Mouse (Mus musculus): ENCODE results near the gene Siva1. TPM values are rescaled to one million over a fixed set of nuclear protein-coding genes. Genes with fewer than 3 reads are reported as not detected.

Siva1 gene
- 281 and 334 TPM in 2 replicates for polyA plus RNA-seq (2016; fragmentation: Nextera tagmentation; extraction: Ambion mirVana)

GRCm38 (mm10) chr12:112644180-112644854 lies at the start of gene Siva1:
Gene Siva1 (plus strand): TSS chr12:112644679.
- peak within 1 kb of the TSS; percentile 94 for H3K27ac ChIP-seq
- peaks cover 27% of the 10 kb centered on the region for H3K4me1 ChIP-seq (replicated peaks)
- H3K27me3 ChIP-seq (ENCODE audit: insufficient read depth, poor library complexity, severe bottlenecking): no peaks in the 10 kb centered on the region
- no peaks in the 10 kb centered on the region for H3K9me3 ChIP-seq
- DNase-seq (ENCODE audit: low spot score): peak; percentile 99
- peak within 1 kb of the TSS; percentile 89 for H3K4me3 ChIP-seq
- H3K36me3 ChIP-seq: peaks cover 27% of the 10 kb centered on the region
- WGBS: 2% methylated on average over 45 of the region's 46 CpGs

- no peak overlapping the region for H3K4me3 ChIP-seq
- no peak for DNase-seq (ENCODE audit: low spot score)
Measured at GRCm38 (mm10) chr12:112594989-112595388, 49.5 kb upstream of the Siva1 start.

DNA sequence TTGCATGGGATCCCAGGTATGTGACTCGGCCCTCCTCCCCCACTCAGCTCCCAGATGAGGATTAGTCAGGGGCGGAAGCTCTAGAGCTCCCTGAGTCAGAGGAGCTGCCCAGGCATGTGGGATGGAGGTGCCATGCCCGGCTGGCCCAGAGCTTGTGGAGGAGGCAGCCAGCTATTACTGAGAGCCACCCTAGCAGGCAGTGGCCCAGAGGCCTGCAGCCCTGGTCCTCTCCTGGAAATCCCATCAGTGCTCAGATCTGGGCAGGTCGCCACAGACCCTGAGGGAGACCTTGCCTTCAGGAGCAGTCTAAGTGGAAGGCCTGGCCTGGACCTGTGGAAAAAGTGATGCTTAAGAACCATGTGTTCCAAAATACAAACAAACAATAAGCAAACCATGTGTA lies 48.9 kb upstream of the Siva1 start:
- peaks cover 31% of the 10 kb centered on the region for H3K27me3 ChIP-seq (ENCODE audit: insufficient read depth, poor library complexity, severe bottlenecking)
- no peaks in the 10 kb centered on the region for H3K9me3 ChIP-seq
- 79% methylated on average over 4 of the region's 4 CpGs for WGBS
- peaks cover 74% of the 10 kb centered on the region for H3K4me1 ChIP-seq (replicated peaks)
- no peak for DNase-seq (ENCODE audit: low spot score)
- no peaks in the 10 kb centered on the region for H3K36me3 ChIP-seq
- H3K27ac ChIP-seq: no peak overlapping the region
- no peak overlapping the region for H3K4me3 ChIP-seq

More at GRCm38 (mm10) chr12:112594989-112595388, 49.5 kb upstream of the Siva1 start:
- no peaks in the 10 kb centered on the region for H3K36me3 ChIP-seq
- peaks cover 79% of the 10 kb centered on the region for H3K4me1 ChIP-seq (replicated peaks)
- 62% methylated on average over 4 of the region's 4 CpGs for WGBS
- H3K27me3 ChIP-seq (ENCODE audit: insufficient read depth, poor library complexity, severe bottlenecking): peaks cover 37% of the 10 kb centered on the region
- no peaks in the 10 kb centered on the region for H3K9me3 ChIP-seq
- H3K27ac ChIP-seq: peak overlapping the region; percentile 51; the same call in 1 of the 2 replicates

DNA sequence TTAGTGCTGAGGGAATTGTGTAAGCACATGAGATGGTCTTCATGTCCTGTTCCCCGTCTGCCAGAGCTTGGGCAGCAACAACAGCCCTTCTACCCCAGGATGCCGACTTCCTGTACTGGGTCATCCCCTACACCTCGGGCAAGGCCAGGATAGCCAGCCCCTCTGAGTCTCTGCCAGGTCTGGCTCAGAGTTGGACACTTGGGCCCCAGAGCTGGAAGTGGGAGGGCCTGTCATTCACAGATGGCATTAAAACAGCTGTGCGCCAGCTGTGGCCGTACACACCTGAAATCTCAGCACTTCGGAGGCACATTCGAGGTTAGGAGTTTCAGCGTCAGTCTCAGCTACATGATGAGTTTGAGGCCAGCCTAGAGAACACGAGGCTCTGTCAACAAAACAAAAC lies 48.0 kb upstream of the Siva1 start:
- no peaks in the 10 kb centered on the region for H3K9me3 ChIP-seq
- peaks cover 22% of the 10 kb centered on the region; the same call in 1 of the 2 replicates for H3K27me3 ChIP-seq (ENCODE audit: insufficient read depth, poor library complexity, severe bottlenecking)
- H3K36me3 ChIP-seq: no peaks in the 10 kb centered on the region
- H3K4me1 ChIP-seq (replicated peaks): peaks cover 67% of the 10 kb centered on the region
- 73% methylated on average over 9 of the region's 9 CpGs for WGBS
- no peak overlapping the region for H3K27ac ChIP-seq
- DNase-seq (ENCODE audit: low spot score): no peak
- H3K4me3 ChIP-seq: no peak overlapping the region

DNA sequence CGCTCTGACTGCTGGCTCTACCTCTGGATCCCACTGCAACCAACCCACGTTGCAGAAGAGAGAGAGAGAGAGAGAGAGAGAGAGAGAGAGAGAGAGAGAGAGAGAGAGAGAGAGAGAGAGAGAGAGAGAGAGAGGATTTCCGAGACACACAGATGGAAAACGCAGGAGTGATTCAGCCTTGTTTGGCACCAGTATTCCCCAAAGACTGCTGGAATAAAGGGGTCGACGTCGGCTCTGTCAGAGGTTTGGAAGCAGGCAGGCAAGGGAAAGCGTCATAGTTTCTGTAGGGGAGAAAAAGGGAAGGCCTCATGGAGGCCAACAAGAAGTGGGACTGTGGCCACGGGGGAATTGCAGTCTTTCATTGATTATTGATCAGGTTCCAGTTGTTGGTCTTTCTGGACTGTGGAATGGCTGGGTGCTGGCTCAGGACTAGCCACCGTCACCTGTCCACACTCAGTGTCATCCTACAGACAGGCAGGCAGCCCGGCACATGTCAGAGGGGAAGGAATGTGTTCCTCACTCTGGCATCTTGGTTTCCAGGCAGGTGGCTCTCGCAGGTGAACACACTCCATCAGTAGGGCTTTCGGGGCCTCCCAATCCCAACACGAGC lies 47.5 kb upstream of the Siva1 start:
- no peak overlapping the region for H3K27ac ChIP-seq
- no peaks in the 10 kb centered on the region for H3K9me3 ChIP-seq
- H3K36me3 ChIP-seq: no peaks in the 10 kb centered on the region
- no peak overlapping the region for H3K4me3 ChIP-seq
- WGBS: 74% methylated on average over 14 of the region's 14 CpGs
- no peak for DNase-seq (ENCODE audit: low spot score)
- peaks cover 65% of the 10 kb centered on the region for H3K4me1 ChIP-seq (replicated peaks)
- H3K27me3 ChIP-seq (ENCODE audit: insufficient read depth, poor library complexity, severe bottlenecking): peaks cover 18% of the 10 kb centered on the region; the same call in 1 of the 2 replicates

GRCm38 (mm10) chr12:112597618-112598017 lies 46.9 kb upstream of the Siva1 start:
- H3K4me1 ChIP-seq (replicated peaks): peaks cover 59% of the 10 kb centered on the region
- peaks cover 12% of the 10 kb centered on the region; the same call in 1 of the 2 replicates for H3K27me3 ChIP-seq (ENCODE audit: insufficient read depth, poor library complexity, severe bottlenecking)
- no peaks in the 10 kb centered on the region for H3K9me3 ChIP-seq
- H3K4me3 ChIP-seq: no peak overlapping the region
- H3K36me3 ChIP-seq: no peaks in the 10 kb centered on the region
- no peak for DNase-seq (ENCODE audit: low spot score)
- WGBS: 88% methylated on average over 8 of the region's 8 CpGs
- H3K27ac ChIP-seq: no peak overlapping the region

- DNase-seq (ENCODE audit: low spot score): no peak
- Histone ChIP-seq H3K27ac (no peak overlapping the region), H3K9me3 (no peaks in the 10 kb centered on the region), H3K36me3 (no peaks in the 10 kb centered on the region), H3K27me3 (ENCODE audit: insufficient read depth, poor library complexity, severe bottlenecking) (peaks cover 7% of the 10 kb centered on the region; the same call in 1 of the 2 replicates), H3K4me1 (replicated peaks) (peaks cover 43% of the 10 kb centered on the region), H3K4me3 (no peak overlapping the region)
- 39% methylated on average over 4 of the region's 4 CpGs for WGBS
Measured at GRCm38 (mm10) chr12:112599198-112599597, 45.3 kb upstream of the Siva1 start.

DNA sequence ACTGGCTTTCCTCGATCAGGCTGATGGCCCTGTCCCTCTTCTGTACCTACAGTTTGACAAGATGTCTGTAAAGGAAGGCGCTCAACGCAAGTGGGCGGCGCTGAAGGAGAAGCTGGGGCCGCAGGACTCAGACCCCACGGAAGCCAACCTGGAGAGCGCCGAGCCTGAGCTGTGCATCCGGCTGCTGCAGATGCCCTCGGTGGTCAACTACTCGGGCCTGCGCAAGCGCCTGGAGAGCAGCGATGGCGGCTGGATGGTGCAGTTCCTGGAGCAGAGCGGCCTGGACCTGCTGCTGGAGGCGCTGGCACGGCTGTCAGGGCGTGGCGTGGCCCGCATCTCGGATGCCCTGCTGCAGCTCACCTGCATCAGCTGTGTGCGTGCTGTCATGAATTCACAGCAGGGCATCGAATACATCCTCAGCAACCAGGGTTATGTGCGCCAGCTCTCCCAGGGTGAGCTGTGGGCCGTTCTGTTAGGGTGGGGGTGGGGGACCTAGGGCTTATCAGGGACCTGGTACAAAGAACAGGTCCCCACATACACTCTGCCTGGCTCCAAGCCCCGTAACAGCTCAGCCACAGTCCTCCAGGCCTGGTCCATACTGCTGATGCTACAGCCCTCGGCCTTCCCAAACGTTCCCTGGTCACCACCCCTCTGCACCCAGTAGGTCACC lies 44.4 kb upstream of the Siva1 start:
- Histone ChIP-seq H3K27me3 (ENCODE audit: insufficient read depth, poor library complexity, severe bottlenecking) (peaks cover 7% of the 10 kb centered on the region; the same call in 1 of the 2 replicates), H3K4me1 (replicated peaks) (peaks cover 42% of the 10 kb centered on the region), H3K4me3 (no peak overlapping the region), H3K36me3 (no peaks in the 10 kb centered on the region), H3K27ac (peak overlapping the region; percentile 23; the same call in 1 of the 2 replicates), H3K9me3 (no peaks in the 10 kb centered on the region)
- 83% methylated on average over 30 of the region's 30 CpGs for WGBS
- no peak for DNase-seq (ENCODE audit: low spot score)

DNA sequence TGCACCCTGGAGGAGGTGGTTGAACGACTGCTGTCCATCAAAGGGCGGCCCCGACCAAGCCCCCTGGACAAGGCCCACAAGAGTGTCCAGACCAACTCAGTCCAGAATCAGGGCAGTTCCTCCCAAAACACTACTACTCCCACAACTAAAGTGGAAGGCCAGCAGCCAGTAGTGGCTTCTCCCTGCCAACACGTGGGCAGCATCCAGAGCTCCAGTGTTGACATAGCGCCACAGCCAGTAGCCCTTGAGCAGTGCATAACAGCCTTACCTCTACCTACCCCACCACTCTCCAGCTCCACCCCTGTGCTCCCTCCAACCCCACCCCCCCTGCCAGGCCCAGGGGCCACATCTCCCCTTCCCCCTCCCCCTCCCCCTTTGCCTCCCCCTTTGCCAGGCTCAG lies 40.5 kb upstream of the Siva1 start:
- WGBS: 82% methylated on average over 5 of the region's 5 CpGs
- Histone ChIP-seq H3K9me3 (no peaks in the 10 kb centered on the region), H3K27ac (no peak overlapping the region), H3K27me3 (ENCODE audit: insufficient read depth, poor library complexity, severe bottlenecking) (no peaks in the 10 kb centered on the region), H3K4me1 (replicated peaks) (peaks cover 31% of the 10 kb centered on the region), H3K36me3 (no peaks in the 10 kb centered on the region), H3K4me3 (no peak overlapping the region)
- DNase-seq (ENCODE audit: low spot score): no peak

DNA sequence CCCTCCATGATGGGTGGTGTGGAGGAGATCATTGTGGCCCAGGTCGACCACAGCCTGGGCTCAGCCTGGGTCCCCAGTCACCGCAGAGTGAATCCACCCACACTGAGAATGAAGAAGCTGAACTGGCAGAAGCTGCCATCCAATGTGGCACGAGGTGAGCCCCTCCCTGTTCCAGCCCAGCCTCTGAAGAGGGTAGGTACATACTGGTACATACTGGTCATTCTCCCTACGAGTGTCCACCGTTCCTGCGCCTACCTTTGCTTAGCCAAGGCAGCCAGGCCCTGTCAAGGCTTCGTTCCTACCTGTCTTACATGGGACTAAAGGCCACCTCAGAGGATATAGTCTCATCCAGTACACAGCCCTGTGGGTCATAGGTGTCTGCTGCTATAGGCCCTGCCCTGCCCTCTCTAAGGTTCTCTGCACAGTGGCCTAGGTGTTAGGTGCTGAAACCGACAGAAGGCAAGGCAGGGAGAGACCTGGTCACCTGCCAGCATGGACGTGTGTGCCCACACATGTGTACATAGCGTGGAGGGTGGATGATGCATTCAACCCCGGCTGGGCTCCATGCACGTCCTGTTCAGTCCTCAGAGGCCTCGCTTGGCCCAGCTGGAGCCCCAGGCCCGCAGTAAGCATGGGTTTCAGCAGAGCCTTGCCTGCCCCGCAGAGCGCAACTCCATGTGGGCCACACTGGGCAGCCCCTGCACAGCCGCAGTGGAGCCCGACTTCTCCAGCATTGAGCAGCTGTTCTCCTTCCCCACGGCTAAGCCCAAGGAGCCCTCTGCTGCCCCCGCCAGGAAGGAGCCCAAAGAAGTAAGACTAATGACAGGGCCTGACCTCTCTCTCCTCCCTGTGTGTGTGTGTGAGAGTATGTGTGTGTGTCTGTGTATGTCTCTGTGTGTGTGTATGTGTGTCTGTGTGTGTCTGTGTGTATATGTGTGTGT lies 39.5 kb upstream of the Siva1 start:
- no peaks in the 10 kb centered on the region for H3K9me3 ChIP-seq
- H3K4me3 ChIP-seq: no peak overlapping the region
- peak; percentile 65 for DNase-seq (ENCODE audit: low spot score)
- no peaks in the 10 kb centered on the region for H3K36me3 ChIP-seq
- H3K4me1 ChIP-seq (replicated peaks): peaks cover 26% of the 10 kb centered on the region
- peak overlapping the region; percentile 70 for H3K27ac ChIP-seq
- no peaks in the 10 kb centered on the region for H3K27me3 ChIP-seq (ENCODE audit: insufficient read depth, poor library complexity, severe bottlenecking)
- WGBS: 63% methylated on average over 20 of the region's 20 CpGs

GRCm38 (mm10) chr12:112605766-112606165 lies 38.7 kb upstream of the Siva1 start:
- WGBS: 44% methylated on average over 6 of the region's 6 CpGs
- Histone ChIP-seq H3K4me1 (replicated peaks) (peaks cover 28% of the 10 kb centered on the region), H3K36me3 (0 out of 2 replicates have a peak, but pooled peaks cover 5% of the 10 kb centered on the region), H3K9me3 (no peaks in the 10 kb centered on the region), H3K27ac (peak overlapping the region; percentile 70; the same call in 1 of the 2 replicates), H3K27me3 (ENCODE audit: insufficient read depth, poor library complexity, severe bottlenecking) (no peaks in the 10 kb centered on the region), H3K4me3 (no peak overlapping the region)
- DNase-seq (ENCODE audit: low spot score): peak; percentile 70

- no peak for DNase-seq (ENCODE audit: low spot score)
- Histone ChIP-seq H3K4me1 (replicated peaks) (peaks cover 28% of the 10 kb centered on the region), H3K36me3 (0 out of 2 replicates have a peak, but pooled peaks cover 5% of the 10 kb centered on the region), H3K27me3 (ENCODE audit: insufficient read depth, poor library complexity, severe bottlenecking) (no peaks in the 10 kb centered on the region), H3K4me3 (no peak overlapping the region), H3K27ac (0 out of 2 replicates have a peak overlapping the region, but pooled peaks have one; percentile 1), H3K9me3 (no peaks in the 10 kb centered on the region)
- 74% methylated on average over 6 of the region's 6 CpGs for WGBS
Measured at GRCm38 (mm10) chr12:112606998-112607397, 37.5 kb upstream of the Siva1 start.
